Mouse (Mus musculus) thymus, adult 2 months (tissue): ENCODE results near the gene Rundc3a. TPM values are rescaled to one million over a fixed set of nuclear protein-coding genes. Genes with fewer than 3 reads are reported as not detected.

Source experiments
- DNase-seq: peaks from one replicate; pipeline ENCODE4 v3.0.0; 2021
- H3K27ac ChIP-seq: fragments of 200-500 bp; 2 replicates; pipeline ENCODE4 v1.5.1; 2012; ENCODE audit warnings: low read length, control low read depth; ENCODE audit not compliant: control insufficient read depth, insufficient read depth
- H3K27me3 ChIP-seq: fragments of 200-500 bp; 2 replicates; pipeline ENCODE4 v1.6.1; 2012; ENCODE audit warnings: mild to moderate bottlenecking, low read length, moderate library complexity, mixed read lengths; ENCODE audit not compliant: control insufficient read depth, insufficient read depth
- H3K36me3 ChIP-seq: fragments of 200-500 bp; 2 replicates; pipeline ENCODE4 v1.6.1; 2012; ENCODE audit warnings: mild to moderate bottlenecking, low read length, moderate library complexity; ENCODE audit not compliant: control insufficient read depth, insufficient read depth
- H3K4me1 ChIP-seq: fragments of 200-500 bp; replicated peaks from 2 replicates; pipeline ENCODE4 v1.6.1; 2012; ENCODE audit warnings: low read length; ENCODE audit not compliant: control insufficient read depth, insufficient read depth
- H3K4me3 ChIP-seq: fragments of 200-500 bp; 2 replicates; pipeline ENCODE4 v1.5.1; 2012; ENCODE audit warnings: mild to moderate bottlenecking, low read length, control low read depth, moderate library complexity; ENCODE audit not compliant: control insufficient read depth, insufficient read depth
- CTCF ChIP-seq: fragments of 200-500 bp; IDR thresholded peaks from 2 replicates; pipeline ENCODE4 v1.5.1; 2012; ENCODE audit warnings: mild to moderate bottlenecking, control low read depth, low read length, moderate library complexity, borderline replicate concordance; ENCODE audit not compliant: control insufficient read depth, poor library complexity, insufficient read depth; ENCODE audit errors: extremely low read depth
- POLR2A ChIP-seq: fragments of 200-500 bp; IDR thresholded peaks from 2 replicates; pipeline ENCODE4 v1.6.1; 2012; ENCODE audit warnings: mild to moderate bottlenecking, low read length, control low read depth, moderate library complexity; ENCODE audit not compliant: control insufficient read depth, poor library complexity, insufficient read depth; ENCODE audit errors: extremely low read depth
- WGBS: fragments of 180-500 bp; shearing (Covaris S2); methylation state at CpG from one replicate; pipeline ENCODE4 v1.1.7; 2018; 5-methylcytosine and 5-hydroxymethylcytosine counted together
- polyA plus RNA-seq: library from polyadenylated mRNA; depleted of rRNA; stranded (reverse); fragments of >200 nt; gene quantifications from 2 replicates; pipeline ENCODE4 v1.2.3, GENCODE M21; 2012

Rundc3a gene
- polyA plus RNA-seq, 1 experiment: 8.1 TPM

DNA sequence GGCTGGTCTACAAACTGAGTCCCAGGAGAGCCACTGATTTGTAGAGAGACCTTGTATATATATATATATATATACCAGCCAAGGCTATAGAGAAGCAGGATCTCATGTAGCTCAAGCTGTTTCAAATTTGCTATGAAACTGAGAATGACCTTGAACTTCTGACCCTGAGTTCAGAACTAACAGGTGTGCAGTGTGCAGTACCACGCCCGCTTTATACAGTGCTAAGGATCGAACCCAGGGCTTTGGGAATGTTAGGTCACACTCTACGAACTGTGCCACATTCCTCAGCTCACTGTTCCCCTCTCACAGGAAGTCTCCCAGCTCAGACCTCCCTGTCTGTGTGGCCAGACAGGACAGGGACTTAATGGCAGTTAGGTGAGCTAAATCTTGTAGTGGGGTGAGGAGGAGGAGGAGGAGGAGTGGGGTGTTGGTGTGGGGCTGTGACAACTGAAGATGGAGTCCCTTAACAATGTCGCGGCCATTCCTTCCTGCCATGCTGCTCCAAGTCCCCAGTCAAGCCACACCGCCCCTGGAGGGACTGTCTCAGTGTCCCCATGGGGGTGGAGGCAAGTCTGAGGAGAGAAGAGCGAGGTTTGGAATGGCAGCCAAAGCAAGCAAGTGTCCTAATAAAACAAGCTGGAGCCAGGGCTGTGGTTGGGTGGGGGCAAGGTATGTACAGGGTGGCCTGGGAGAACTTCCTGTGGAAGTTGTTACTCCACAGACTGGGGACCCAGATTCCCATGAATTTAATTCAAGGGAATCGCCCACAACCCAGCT, 25.5 kb upstream of the Rundc3a start:
- H3K4me3 ChIP-seq: no peak overlapping the region
- no peak for TF ChIP-seq CTCF
- TF ChIP-seq POLR2A: no peak
- DNase-seq: no peak
- no peaks in the 10 kb centered on the region for H3K36me3 ChIP-seq
- H3K4me1 ChIP-seq: no peaks in the 10 kb centered on the region
- no peak overlapping the region for H3K27ac ChIP-seq
- H3K27me3 ChIP-seq: no peaks in the 10 kb centered on the region; the same call in 1 of the 2 replicates
- WGBS: 77% methylated on average over 9 of the region's 9 CpGs

- TF ChIP-seq POLR2A (no peak), CTCF (no peak)
- no peaks in the 10 kb centered on the region for H3K4me1 ChIP-seq
- H3K4me3 ChIP-seq: no peak overlapping the region
- peaks cover 3% of the 10 kb centered on the region; the same call in 1 of the 2 replicates for H3K27me3 ChIP-seq
- 42% methylated on average over 5 of the region's 5 CpGs for WGBS
- H3K27ac ChIP-seq: no peak overlapping the region
- no peak for DNase-seq
- H3K36me3 ChIP-seq: no peaks in the 10 kb centered on the region
Measured at GRCm38 (mm10) chr11:102368347-102368746, 24.9 kb upstream of the Rundc3a start.

GRCm38 (mm10) chr11:102369263-102369662, 23.9 kb upstream of the Rundc3a start:
- no peak overlapping the region for H3K4me3 ChIP-seq
- 80% methylated on average over 4 of the region's 4 CpGs for WGBS
- no peak overlapping the region for H3K27ac ChIP-seq
- TF ChIP-seq POLR2A (no peak), CTCF (no peak)
- no peak for DNase-seq
- no peaks in the 10 kb centered on the region for H3K4me1 ChIP-seq
- H3K27me3 ChIP-seq: peaks cover 3% of the 10 kb centered on the region; the same call in 1 of the 2 replicates
- H3K36me3 ChIP-seq: no peaks in the 10 kb centered on the region

- Histone ChIP-seq H3K36me3 (no peaks in the 10 kb centered on the region), H3K4me3 (no peak overlapping the region), H3K4me1 (no peaks in the 10 kb centered on the region), H3K27me3 (peaks cover 3% of the 10 kb centered on the region; the same call in 1 of the 2 replicates), H3K27ac (no peak overlapping the region)
- 68% methylated on average over 7 of the region's 7 CpGs for WGBS
- TF ChIP-seq CTCF (no peak), POLR2A (no peak)
- DNase-seq: no peak
Measured at GRCm38 (mm10) chr11:102370285-102370684, 22.9 kb upstream of the Rundc3a start.

- TF ChIP-seq POLR2A: no peak
- TF ChIP-seq CTCF: no peak
- peaks cover 3% of the 10 kb centered on the region; the same call in 1 of the 2 replicates for H3K27me3 ChIP-seq
- H3K4me1 ChIP-seq: no peaks in the 10 kb centered on the region
- H3K4me3 ChIP-seq: no peak overlapping the region
- H3K27ac ChIP-seq: no peak overlapping the region
- WGBS: 87% methylated on average over 12 of the region's 12 CpGs
- DNase-seq: no peak
- no peaks in the 10 kb centered on the region for H3K36me3 ChIP-seq
Measured at GRCm38 (mm10) chr11:102371926-102372685, 21.1 kb upstream of the Rundc3a start.

DNA sequence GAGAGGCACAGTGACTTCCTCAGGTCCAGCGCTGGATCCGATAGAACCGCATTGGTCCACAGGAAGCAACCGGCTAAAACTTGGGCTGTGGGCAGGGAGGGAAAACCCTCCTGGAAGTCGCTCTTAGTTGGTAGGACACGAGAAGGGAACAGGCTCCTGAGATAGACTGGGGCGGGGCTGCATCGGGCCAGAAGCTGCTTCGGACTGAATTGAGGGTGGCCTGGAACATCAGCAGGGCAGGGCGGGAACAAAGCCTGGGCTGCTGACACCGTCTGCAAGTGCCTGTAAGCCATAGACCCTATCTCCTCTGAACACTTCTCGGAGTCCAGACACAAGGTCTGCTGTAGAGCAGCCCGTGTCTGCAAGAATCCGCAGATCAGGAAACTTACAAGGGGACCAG, 20.3 kb upstream of the Rundc3a start:
- no peak for DNase-seq
- WGBS: 63% methylated on average over 14 of the region's 14 CpGs
- no peak overlapping the region for H3K4me3 ChIP-seq
- H3K27ac ChIP-seq: no peak overlapping the region
- no peaks in the 10 kb centered on the region for H3K36me3 ChIP-seq
- H3K27me3 ChIP-seq: peaks cover 3% of the 10 kb centered on the region; the same call in 1 of the 2 replicates
- TF ChIP-seq CTCF: no peak
- no peak for TF ChIP-seq POLR2A
- no peaks in the 10 kb centered on the region for H3K4me1 ChIP-seq

- no peak overlapping the region for H3K27ac ChIP-seq
- TF ChIP-seq POLR2A (no peak), CTCF (no peak)
- no peak for DNase-seq
- no peaks in the 10 kb centered on the region for H3K4me1 ChIP-seq
- no peaks in the 10 kb centered on the region for H3K36me3 ChIP-seq
- H3K4me3 ChIP-seq: no peak overlapping the region
- 54% methylated on average over 2 of the region's 2 CpGs for WGBS
- peaks cover 3% of the 10 kb centered on the region; the same call in 1 of the 2 replicates for H3K27me3 ChIP-seq
Measured at GRCm38 (mm10) chr11:102373646-102374045, 19.6 kb upstream of the Rundc3a start.
